Mouse (Mus musculus) heart, postnatal 36 days (tissue): ENCODE measurements around the gene Chst1. TPM values are rescaled to one million over a fixed set of nuclear protein-coding genes. Genes with fewer than 3 reads are reported as not detected.

Experiments used
- DNase-seq, 2 experiments: peaks; one replicate each; pipeline ENCODE4 v3.0.0; 2021 to 2022
- intact Hi-C: fragments of 180-260 bp; cut with DNase I; formaldehyde crosslinking; loops from one replicate; pipeline ENCODE4 v1.15.1; 2025
- total RNA-seq, 2 experiments: library from RNA; stranded (reverse); gene quantifications; 2 replicates each; pipeline ENCODE4 v1.2.3; 2021

The Chst1 gene
- total RNA-seq = 1 to 10 TPM; 2.6 to 3.3 TPM

GRCm38 (mm10) chr2:92599487-92600347 lies at the start of gene Chst1:
Gene Chst1, plus strand, starts transcription at chr2:92599707.
- intact Hi-C loops = loop anchor here (2.0 kb wide), 1 partner anchor 71 kb away; no protein-coding TSS in a partner anchor
- DNase-seq = peak; percentile 42 to 62

- no peak for DNase-seq
- intact Hi-C loops = no loop called here
Measured at GRCm38 (mm10) chr2:92550051-92550450, 49.5 kb upstream of the Chst1 start.

GRCm38 (mm10) chr2:92554536-92554935 lies 45.0 kb upstream of the Chst1 start:
- DNase-seq = no peak
- intact Hi-C loops = no loop called here

GRCm38 (mm10) chr2:92562930-92563329 lies 36.6 kb upstream of the Chst1 start:
- DNase-seq = no peak
- intact Hi-C loops = no loop called here

DNA sequence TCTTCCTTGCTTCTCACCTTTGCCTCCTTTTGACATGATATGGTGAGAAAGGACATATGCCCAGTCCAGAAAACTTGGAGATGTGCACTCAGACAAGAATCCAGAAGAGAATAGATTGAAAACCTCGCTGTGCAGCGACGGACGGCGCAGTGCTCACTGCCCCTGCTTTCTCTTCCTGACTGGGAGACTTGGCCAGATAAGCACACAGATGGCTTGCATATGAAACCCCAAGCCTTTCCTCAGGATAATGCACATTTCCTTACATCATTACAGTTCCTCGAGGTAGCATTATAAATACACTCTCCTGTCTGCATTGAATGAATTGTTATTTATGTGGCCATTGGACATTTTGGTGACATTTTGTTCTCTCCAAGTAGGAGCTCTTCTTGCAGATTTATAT lies 28.9 kb upstream of the Chst1 start:
- no peak for DNase-seq
- intact Hi-C loops = no loop called here

DNA sequence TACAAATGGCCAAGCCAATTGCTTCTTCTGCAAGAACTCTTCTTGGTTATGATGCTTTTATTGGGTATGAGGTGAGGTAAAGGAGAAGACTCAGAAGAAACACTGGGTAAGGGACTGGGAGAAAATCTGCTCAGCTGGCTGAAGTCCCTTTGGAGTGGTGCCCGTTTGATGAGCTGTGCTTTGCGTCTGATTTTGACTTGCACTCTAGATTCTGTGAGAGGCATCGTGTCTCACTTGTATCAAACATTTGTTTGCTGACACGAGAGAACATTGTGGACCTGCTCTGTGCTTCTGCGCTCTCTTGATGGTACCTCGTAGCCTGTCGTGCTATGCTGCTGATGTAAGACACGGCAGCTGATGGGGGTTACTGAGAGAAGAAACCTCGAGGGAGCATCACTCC lies 21.7 kb upstream of the Chst1 start:
- no peak for DNase-seq
- intact Hi-C loops = no loop called here

- intact Hi-C loops = no loop called here
- no peak for DNase-seq
Measured at GRCm38 (mm10) chr2:92581302-92581701, 18.2 kb upstream of the Chst1 start.

GRCm38 (mm10) chr2:92582596-92582995 lies 16.9 kb upstream of the Chst1 start:
- intact Hi-C loops = no loop called here
- DNase-seq = no peak

- intact Hi-C loops = no loop called here
- DNase-seq = no peak
Measured at GRCm38 (mm10) chr2:92587806-92588205, 11.7 kb upstream of the Chst1 start.

DNA sequence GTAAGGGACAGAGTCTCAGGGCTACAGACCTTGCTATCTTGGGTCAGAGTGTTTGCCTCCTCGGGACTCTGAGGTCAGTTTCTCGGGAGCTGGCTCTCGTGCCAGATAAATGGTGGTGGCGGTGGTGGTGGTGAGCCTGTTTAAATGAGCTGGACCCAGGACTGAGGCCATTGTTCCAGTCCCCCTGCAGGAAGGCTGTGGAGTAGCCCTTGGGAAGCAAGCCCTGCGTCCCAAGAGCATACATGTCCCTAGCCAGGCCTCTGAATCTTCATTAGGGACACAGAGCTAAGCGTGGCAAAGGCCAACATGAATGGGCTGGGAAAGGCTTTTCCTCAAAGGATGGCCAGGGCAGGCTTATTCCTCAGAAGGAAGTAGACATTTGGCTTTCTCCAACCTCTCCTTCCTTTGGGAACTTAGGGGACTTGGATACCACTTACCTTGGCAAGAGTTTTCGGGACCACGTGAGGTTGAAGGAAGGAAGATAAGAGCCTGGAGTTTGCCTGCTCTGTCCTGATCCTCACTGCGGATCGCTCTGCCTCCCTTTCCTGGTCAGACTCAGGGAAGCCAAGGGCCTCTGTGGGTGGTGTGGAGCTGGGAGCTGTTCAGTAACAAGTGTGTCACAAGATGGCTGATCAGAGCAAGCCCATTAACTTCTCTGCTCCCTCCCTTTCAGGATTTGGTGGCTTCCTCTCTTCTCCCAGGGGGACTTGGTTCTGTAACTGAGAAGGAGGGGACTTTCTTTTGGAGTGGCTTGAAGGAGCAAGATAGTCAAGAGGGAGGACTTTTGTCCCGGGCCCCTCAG lies 4.4 kb upstream of the Chst1 start:
- intact Hi-C loops = no loop called here
- DNase-seq = peak; percentile 34 to 37

- intact Hi-C loops = no loop called here
- no peak for DNase-seq
Measured at GRCm38 (mm10) chr2:92597291-92597690, 2.2 kb upstream of the Chst1 start.

DNA sequence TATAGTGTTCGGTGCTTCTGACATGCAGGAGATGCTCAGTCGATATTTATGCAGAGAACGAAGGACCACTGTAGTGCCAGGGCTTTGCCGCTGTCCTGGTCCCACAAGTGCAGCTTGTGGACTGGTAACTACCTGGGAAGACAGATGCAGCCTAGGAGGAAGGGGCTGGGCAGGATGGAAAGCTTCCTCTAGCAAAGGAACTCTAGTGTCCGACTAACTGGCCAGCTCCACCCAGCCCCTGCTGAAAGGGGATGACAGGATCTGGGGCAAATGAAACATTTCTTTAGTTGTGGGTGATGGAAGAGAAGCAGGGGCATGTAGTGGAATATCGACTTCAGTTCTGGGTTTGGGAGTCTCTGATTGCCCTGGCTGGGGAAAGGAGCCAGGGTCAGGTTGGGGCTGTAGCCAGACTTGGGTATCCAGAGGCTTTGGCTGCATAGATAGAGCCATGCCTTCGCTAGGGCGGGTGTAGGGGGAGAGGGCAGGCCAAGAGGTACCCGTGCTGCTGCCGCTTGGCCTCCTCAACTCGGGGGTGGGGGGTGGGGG lies 493 bp upstream of the Chst1 start:
- intact Hi-C loops = no loop called here
- no peak for DNase-seq

GRCm38 (mm10) chr2:92600348-92600670 lies 802 bp downstream of the Chst1 start:
- intact Hi-C loops = loop anchor here (2.0 kb wide), 1 partner anchor 72 kb away; no protein-coding TSS in a partner anchor
- no peak for DNase-seq

DNA sequence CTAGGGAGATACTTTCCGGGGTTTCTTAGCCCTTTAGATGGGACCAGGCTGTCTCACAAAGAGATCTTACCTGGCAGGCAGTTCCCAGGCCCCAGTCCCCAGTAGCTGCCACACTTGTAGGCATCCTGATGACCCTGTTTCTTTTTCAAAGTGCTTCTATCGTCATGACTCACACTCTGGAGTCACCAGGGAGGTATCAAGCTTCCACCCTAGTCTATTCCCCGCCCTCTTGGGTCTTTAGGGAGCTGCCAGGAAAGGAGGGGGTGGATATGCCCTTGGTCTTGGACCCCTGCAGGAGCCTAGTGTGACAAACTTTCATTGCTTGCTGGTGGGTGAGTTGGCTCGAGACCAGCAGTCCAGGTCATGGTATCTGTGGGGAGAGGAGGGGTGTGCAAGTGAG lies 1.7 kb downstream of the Chst1 start:
- intact Hi-C loops = loop anchor here (2.0 kb wide), 1 partner anchor 72 kb away; no protein-coding TSS in a partner anchor
- DNase-seq = no peak

DNA sequence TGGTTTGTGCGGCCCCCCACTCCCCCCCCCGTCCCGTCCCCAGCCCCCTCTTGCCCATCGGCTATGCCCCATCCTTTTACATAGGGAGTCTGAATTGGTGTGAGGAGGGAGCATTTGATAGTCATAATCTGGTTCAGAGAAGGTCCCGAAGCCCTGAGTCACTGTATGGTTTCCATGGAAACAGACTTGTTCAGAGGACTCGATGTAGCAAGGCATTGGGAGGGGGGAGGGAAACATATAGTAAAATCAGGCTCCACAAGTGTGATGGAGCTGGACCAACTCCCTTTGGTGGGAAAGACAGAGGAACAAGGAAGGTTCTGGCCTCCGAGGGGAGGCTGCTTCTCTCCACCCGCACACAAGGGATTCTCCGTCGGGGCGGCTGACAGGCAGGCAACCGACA lies 2.6 kb downstream of the Chst1 start:
- no peak for DNase-seq
- intact Hi-C loops = no loop called here

- intact Hi-C loops = no loop called here
- no peak for DNase-seq
Measured at GRCm38 (mm10) chr2:92603591-92603990, 4.1 kb downstream of the Chst1 start.

DNA sequence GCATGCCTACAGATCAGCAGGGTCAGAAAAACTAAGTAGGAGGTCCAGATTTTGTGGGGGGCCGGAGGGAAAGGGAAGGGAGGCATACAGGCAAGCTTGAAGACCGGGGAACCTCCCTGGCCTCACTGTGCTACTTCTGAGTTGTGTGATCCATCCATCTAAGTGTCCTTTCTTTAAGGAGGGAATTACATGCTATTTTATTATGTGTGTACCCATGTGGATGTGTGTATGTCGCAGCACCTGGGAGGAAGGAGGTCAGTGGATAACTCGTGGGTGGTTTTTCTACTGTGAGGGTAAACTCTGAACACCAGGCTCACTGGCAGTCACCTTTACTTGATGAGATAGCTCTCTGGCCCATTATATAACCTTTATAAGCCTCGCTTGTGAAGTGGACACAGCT lies 5.1 kb downstream of the Chst1 start:
- no peak for DNase-seq
- intact Hi-C loops = no loop called here

GRCm38 (mm10) chr2:92605995-92606394 lies 6.5 kb downstream of the Chst1 start:
- no peak for DNase-seq
- intact Hi-C loops = loop anchor here (5.0 kb wide), 1 partner anchor 86 kb away; no protein-coding TSS in a partner anchor

DNA sequence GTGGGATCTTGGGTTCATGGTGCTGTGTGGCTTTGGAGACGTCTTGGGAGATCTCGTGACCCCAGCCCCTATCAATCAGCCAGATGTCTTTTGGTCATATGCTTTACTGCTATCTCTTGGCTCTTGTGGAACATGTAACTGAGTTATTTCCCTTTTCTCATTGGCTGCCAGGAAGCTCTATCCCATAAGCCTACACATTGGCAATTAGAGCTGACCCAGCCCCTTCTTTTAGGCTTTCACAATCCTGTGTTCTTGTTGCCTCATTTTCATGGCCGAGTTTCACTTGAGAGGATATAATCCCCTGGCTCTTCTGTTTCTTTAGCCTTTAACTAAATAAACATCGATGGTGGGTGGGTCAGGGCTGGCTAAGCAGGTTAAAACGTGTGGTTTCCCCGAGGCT lies 7.6 kb downstream of the Chst1 start:
- no peak for DNase-seq
- intact Hi-C loops = loop anchor here (5.0 kb wide), 1 partner anchor 85 kb away; no protein-coding TSS in a partner anchor

DNA sequence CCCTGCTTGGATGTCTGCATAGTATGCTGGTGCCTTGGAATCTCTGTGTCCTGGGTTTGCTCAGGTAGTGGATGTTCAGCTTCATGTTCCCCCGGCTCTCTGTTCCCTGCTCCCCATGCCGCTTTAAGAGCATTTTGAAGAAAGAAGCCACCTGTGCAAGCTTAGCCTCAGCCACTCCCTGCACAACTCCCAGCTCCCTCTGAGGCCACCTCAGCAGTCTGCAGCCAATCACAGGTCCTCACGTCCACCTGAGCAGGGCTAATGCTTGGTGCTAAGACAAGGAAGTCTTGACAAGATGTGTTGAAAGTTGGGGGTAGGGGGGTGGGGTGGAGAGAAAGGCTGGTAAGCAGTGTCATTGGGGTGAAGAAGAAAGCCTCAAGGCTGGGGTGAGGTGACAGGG lies 8.1 kb downstream of the Chst1 start:
- no peak for DNase-seq
- intact Hi-C loops = loop anchor here (5.0 kb wide), 1 partner anchor 85 kb away; no protein-coding TSS in a partner anchor

DNA sequence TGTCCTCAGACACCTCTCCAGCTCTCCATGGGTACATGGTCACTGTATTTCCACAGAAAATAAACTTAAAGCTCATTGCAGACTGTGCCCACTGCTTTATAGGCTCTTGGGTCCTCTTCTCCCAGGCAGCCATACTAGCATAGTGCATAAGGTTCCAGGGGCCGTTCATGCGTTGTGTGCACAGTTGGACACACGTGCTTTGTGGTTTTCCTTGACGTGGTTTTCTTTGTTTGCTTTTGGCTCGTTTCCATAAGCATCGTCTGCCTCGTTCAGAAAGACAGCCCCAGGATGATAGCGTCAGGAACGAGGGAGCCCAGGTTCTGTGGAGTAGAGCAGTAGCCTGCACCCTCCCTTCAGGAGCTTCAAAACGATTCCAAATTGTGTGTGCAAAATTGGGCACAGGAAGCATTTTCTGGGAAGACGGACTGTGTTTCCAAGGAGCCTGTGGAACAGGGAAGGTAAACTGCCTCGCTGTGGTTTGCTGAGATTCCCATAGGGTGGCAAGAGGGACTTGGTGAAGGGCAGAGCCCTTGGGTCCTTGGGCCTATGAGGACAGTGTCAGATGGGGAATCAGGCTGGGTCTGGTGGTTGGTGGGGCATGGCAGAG lies 8.6 kb downstream of the Chst1 start:
- intact Hi-C loops = loop anchor here (2.0 to 5.0 kb wide), 3 partner anchors 84 to 135 kb away; no protein-coding TSS in a partner anchor
- no peak for DNase-seq
